Mouse (Mus musculus): ENCODE data around the gene Sox5.
"Not testable (repeated sequence)": the region's sequence is repeated elsewhere in the genome, so short reads cannot be mapped to it uniquely, and the experiment has no call there.

Sox5 gene

GRCm38 (mm10) chr6:144182429-144182828 is 599.3 kb downstream of the Sox5 start:
- DNase-seq (ENCODE audit: low read depth), result not testable (repeated sequence)

GRCm38 (mm10) chr6:144181083-144181866 is 600.5 kb downstream of the Sox5 start:
- no peak for DNase-seq (ENCODE audit: low read depth)

- no peak for DNase-seq (ENCODE audit: low read depth)
These were observed 602.7 kb downstream of the Sox5 start for GRCm38 (mm10) chr6:144179111-144179510.

GRCm38 (mm10) chr6:144176674-144177073 is 605.1 kb downstream of the Sox5 start:
- DNase-seq (ENCODE audit: low read depth), result no peak

GRCm38 (mm10) chr6:144175590-144175989 is 606.2 kb downstream of the Sox5 start:
- DNase-seq (ENCODE audit: low read depth), result no peak

- no peak for DNase-seq (ENCODE audit: low read depth)
These were observed 611.2 kb downstream of the Sox5 start for GRCm38 (mm10) chr6:144170541-144170940.

GRCm38 (mm10) chr6:144169791-144170190 is 612.0 kb downstream of the Sox5 start:
- DNase-seq (ENCODE audit: low read depth), result no peak

GRCm38 (mm10) chr6:144168696-144169476 is 612.9 kb downstream of the Sox5 start:
- no peak for DNase-seq (ENCODE audit: low read depth)

GRCm38 (mm10) chr6:144167058-144167457 is 614.7 kb downstream of the Sox5 start:
- no peak for DNase-seq (ENCODE audit: low read depth)

- DNase-seq (ENCODE audit: low read depth), result no peak
These were observed 615.1 kb downstream of the Sox5 start for GRCm38 (mm10) chr6:144166651-144167050.

GRCm38 (mm10) chr6:144166104-144166503 is 615.7 kb downstream of the Sox5 start:
- no peak for DNase-seq (ENCODE audit: low read depth)

GRCm38 (mm10) chr6:144163501-144163900 is 618.3 kb downstream of the Sox5 start:
- DNase-seq (ENCODE audit: low read depth), result no peak

GRCm38 (mm10) chr6:144158637-144159036 is 623.1 kb downstream of the Sox5 start:
- no peak for DNase-seq (ENCODE audit: low read depth)

- no peak for DNase-seq (ENCODE audit: low read depth)
These were observed 626.8 kb downstream of the Sox5 start for GRCm38 (mm10) chr6:144154892-144155424.

- DNase-seq (ENCODE audit: low read depth), result no peak
These were observed 629.8 kb downstream of the Sox5 start for GRCm38 (mm10) chr6:144151957-144152356.

- DNase-seq (ENCODE audit: low read depth), result no peak
These were observed 630.7 kb downstream of the Sox5 start for GRCm38 (mm10) chr6:144151075-144151474.

- DNase-seq (ENCODE audit: low read depth), result no peak
These were observed 644.4 kb downstream of the Sox5 start for GRCm38 (mm10) chr6:144137397-144137796.

- no peak for DNase-seq (ENCODE audit: low read depth)
These were observed 644.9 kb downstream of the Sox5 start for GRCm38 (mm10) chr6:144136894-144137293.

GRCm38 (mm10) chr6:144129927-144130326 is 651.9 kb downstream of the Sox5 start:
- no peak for DNase-seq (ENCODE audit: low read depth)

GRCm38 (mm10) chr6:144119961-144120360 is 661.8 kb downstream of the Sox5 start:
- DNase-seq (ENCODE audit: low read depth), result no peak

- no peak for DNase-seq (ENCODE audit: low read depth)
These were observed 665.1 kb downstream of the Sox5 start for GRCm38 (mm10) chr6:144116646-144117045.

- DNase-seq (ENCODE audit: low read depth), result no peak
These were observed 670.2 kb downstream of the Sox5 start for GRCm38 (mm10) chr6:144111561-144111960.

GRCm38 (mm10) chr6:144106848-144107247 is 674.9 kb downstream of the Sox5 start:
- DNase-seq (ENCODE audit: low read depth), result no peak

Measured in naive thymus-derived CD4-positive, alpha-beta T cell, adult 2 months (primary cell).